Mouse (Mus musculus) myocyte (in vitro differentiated cells): ENCODE measurements around the gene Zc3h12b.

Experiments used
- MAX ChIP-seq: IDR thresholded peaks from one replicate; pipeline ENCODE4 v1.6.1; 2011; ENCODE audit warnings: low read depth, mild to moderate bottlenecking, control low read depth
- POLR2A ChIP-seq: IDR thresholded peaks from one replicate; pipeline ENCODE4 v1.6.1; 2011; ENCODE audit warnings: low read depth, mild to moderate bottlenecking, control low read depth, moderate library complexity; ENCODE audit not compliant: insufficient read length
- USF1 ChIP-seq: IDR thresholded peaks from one replicate; pipeline ENCODE4 v1.6.1; 2011; ENCODE audit warnings: low read depth, mild to moderate bottlenecking, control low read depth, moderate library complexity

GRCm38 (mm10) chrX:95945496-95945895 lies 234.0 kb downstream of the Zc3h12b start:
- no peak for TF ChIP-seq POLR2A
- no peak for TF ChIP-seq USF1
- no peak for TF ChIP-seq MAX
